Mouse (Mus musculus) frontal cortex, postnatal 10 days (tissue): Measurements from ENCODE around the gene Sdr9c7.
"Not testable (repeated sequence)": the region's sequence is repeated elsewhere in the genome, so short reads cannot be mapped to it uniquely, and the experiment has no call there.

Experiments used
- DNase-seq, 2 experiments: peaks; one replicate each; pipeline ENCODE4 v3.0.0; 2022; ENCODE audit warnings: low spot score in 2 of 2, mixed read lengths in 1 of 2

The Sdr9c7 gene

DNA sequence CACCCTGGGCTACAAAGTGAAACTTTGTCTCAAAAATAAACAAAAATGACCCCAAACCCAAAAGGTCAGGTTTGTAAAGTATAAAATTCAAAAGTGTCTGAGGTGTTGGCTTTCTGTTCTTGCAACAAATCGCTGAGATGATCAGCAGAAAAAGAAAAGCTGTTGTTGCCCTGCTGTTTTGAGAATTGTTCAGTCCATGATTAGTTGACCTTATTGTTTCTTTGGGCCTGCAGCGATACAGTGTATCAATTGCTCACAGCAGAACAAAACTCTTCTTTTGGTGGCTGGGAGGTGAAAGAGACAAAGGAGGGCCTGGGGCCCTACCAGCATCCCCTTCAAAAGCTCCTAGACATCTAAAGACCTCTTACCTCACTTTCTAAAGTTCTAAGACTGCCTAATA, 7.8 kb downstream of the Sdr9c7 start:
- no peak for DNase-seq

- no peak for DNase-seq
Measured at GRCm38 (mm10) chr10:127907386-127907951, 9.2 kb downstream of the Sdr9c7 start.

DNA sequence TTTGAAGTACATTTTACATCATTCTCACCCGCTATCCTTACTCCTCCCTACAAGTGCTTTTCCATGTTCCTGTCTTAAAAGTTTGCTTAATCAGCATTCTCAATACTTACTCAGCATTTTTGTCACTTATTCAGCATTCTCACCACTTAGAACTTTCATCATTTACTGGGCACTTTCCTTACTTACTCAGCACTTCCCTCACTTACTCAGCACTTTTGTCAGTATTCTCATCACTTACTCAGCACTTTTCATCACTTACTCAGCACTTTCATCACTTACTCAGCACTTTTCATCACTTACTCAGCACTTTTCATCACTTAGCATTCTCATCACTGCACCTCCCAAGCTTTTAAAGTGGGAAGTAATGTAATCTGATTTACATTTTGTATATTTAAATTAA, 17.3 kb downstream of the Sdr9c7 start:
- DNase-seq, result no peak

DNA sequence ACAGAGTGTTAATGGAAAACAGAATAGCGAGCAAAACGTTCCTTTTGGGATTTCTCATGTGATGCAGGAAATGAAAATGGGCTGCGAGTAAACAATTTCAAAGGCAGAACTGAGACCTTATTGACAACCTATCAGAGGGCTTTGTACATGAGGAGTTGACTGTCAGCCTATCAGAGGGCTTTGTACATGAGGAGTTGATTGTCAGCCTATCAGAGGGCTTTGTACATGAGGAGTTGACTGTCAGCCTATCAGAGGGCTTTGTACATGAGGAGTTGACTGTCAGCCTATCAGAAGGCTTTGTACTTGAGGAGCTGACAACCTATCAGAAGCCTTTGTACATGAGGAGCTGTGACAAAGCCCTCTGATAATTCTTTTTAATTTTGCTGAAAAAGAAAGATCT, 18.9 kb downstream of the Sdr9c7 start:
- not testable (repeated sequence) for DNase-seq

DNA sequence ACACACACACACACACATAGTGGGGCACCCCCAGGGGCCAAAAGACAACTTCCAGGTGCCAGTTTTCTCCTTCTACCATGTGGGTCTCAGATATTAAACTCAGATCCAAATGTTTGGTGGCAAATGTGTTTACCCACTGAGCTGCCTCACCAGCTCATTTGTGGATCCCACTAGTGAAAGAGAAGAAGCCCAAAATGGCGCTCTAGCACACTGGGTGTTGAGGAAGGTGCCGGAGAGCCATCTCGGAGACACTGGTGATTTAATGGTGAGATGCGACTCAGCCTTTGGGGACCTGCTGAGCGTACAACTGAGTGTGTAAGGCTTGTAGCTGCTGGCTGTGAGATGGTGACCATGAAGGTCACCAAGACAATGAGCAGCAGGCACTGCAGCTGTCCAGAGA, 19.3 kb downstream of the Sdr9c7 start:
- DNase-seq, result no peak

GRCm38 (mm10) chr10:127922241-127922640, 23.9 kb downstream of the Sdr9c7 start:
- no peak for DNase-seq

- no peak for DNase-seq
Measured at GRCm38 (mm10) chr10:127923024-127923423, 24.7 kb downstream of the Sdr9c7 start.

GRCm38 (mm10) chr10:127924597-127925378, 26.5 kb downstream of the Sdr9c7 start:
- no peak for DNase-seq

- no peak for DNase-seq
Measured at GRCm38 (mm10) chr10:127927737-127928136, 29.4 kb downstream of the Sdr9c7 start.

DNA sequence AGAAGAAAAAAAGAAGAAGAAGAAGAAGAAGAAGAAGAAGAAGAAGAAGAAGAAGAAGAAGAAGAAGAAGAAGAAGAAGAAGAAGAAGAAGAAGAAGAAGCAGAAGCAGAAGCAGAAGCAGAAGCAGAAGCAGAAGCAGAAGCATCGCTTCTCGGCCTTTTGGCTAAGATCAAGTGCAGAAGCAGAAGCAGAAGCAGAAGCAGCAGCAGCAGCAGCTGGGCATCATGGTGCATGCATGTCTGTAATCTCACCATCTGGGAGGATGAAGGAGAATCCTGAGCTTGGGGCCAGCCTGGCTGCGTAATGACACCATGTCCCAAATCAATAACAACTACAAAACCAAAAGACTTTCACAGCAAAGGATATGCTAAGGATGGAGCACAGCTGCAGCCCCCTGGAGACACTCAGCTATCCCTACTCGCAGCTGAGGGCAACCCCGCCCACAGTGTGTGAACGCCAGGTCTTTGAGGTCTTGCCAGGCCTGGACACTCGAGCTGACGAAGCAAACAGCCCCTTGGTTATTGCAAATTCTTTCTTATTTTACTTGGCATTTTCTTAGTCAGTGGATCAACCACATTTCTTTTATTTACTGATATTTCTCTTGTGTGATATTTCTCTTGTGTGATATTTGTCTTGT, 34.1 kb downstream of the Sdr9c7 start:
- DNase-seq, result peak in 1 of 2 experiments; percentile 12

DNA sequence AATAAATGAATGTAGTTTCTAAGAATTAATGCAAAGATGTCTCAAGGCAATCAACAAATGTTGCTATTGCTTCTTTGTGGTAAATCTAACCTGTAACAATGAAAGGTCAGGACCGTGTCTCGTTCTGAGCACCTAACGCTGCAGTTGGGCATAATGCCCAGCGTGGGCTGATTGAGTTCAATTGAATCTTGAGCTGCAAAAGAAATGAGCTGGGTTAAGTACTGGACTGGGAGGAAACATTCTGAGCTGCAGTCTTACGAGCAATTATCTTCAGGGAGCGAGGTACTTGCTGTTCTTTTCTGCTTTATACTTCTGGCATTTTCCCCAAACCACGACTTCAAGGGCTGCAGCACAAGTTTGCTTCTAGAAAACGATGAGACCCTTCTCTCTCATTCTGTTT, 38.0 kb downstream of the Sdr9c7 start:
- no peak for DNase-seq

DNA sequence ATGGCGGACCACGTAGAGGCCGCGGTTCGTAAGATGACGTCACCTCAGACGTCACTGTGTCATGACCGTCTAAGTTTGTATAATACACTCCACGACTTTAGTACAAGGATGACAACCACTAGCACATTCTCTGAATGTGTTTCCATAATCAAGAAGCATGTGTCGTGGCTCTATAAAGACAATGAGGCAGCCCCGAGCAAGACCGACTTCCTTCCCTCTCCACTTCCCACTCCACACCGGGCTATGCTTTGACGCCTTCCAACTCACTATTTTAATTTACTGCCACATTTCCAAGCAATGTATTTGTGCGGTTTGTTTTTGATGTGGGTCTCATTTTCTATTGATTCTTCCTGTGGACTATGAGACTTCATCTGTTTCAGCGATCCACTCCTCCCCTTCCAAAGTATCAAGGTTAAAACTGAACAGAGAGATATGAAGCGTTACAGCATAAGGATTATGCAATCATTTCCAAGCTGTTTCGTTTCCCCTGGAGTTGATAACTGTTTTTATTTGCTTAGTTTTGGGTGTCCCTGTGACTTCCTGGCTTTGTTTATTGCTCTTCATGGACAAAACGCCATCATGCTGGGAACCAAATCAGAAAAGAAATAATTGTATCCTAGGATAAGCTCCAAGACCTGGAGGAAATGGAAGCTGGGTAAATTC, 38.6 kb downstream of the Sdr9c7 start:
- DNase-seq, result no peak

- peak in 1 of 2 experiments; percentile 40 for DNase-seq
Measured at GRCm38 (mm10) chr10:127937428-127938010, 39.2 kb downstream of the Sdr9c7 start.

- DNase-seq, result not testable (repeated sequence)
Measured at GRCm38 (mm10) chr10:127939667-127940066, 41.3 kb downstream of the Sdr9c7 start.

GRCm38 (mm10) chr10:127945432-127946064, 47.2 kb downstream of the Sdr9c7 start:
- peak in 1 of 2 experiments; percentile 25 for DNase-seq

- DNase-seq, result no peak
Measured at GRCm38 (mm10) chr10:127949596-127950130, 51.3 kb downstream of the Sdr9c7 start.

- no peak for DNase-seq
Measured at GRCm38 (mm10) chr10:127951390-127951789, 53.1 kb downstream of the Sdr9c7 start.

- no peak for DNase-seq
Measured at GRCm38 (mm10) chr10:127951821-127952220, 53.5 kb downstream of the Sdr9c7 start.

- no peak for DNase-seq
Measured at GRCm38 (mm10) chr10:127955034-127955433, 56.7 kb downstream of the Sdr9c7 start.

DNA sequence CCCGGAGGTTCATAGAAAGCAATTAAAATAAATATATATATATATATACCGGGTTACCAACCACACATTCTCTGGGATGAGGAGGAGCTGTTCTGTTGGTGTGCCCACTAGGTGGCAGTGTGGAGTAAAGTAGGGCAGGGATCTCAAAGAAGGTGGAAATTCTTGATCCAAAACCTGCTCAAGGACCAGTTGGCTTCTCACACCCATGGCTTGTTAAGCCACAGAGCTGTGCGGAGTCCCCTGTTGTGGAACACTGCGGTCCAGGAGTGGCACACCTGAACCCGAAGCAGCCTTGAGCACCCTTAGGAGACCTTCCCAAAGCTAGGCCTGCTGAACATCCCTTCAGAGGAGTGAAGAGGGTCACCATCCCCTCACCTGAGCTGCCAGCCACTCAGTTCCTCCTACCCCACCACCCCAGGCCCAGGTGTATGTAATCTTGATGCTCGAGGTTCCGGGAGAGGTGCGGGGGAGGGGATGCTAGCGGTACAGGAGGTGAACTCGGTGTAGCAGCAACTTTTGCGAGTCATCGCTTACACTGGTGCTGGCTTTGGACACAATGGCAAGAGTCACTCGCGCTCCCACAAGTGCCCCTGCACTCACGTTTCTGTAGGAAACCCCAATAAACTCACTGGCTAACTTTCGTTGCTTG, 58.0 kb downstream of the Sdr9c7 start:
- DNase-seq, result peak in 1 of 2 experiments; percentile 61
